Mouse (Mus musculus) C2C12 (cell line): ENCODE results near the gene Efcab14.

Experiments used
- CTCF ChIP-seq: IDR thresholded peaks from one replicate; pipeline ENCODE4 v1.5.1; 2011; ENCODE audit not compliant: control insufficient read depth, insufficient read depth, insufficient read length
- FOSL1 ChIP-seq: IDR thresholded peaks from one replicate; pipeline ENCODE4 v1.8.0; 2011; ENCODE audit warnings: mild to moderate bottlenecking, low read length; ENCODE audit not compliant: poor library complexity, insufficient read depth, severe bottlenecking
- MAX ChIP-seq: IDR thresholded peaks from one replicate; pipeline ENCODE4 v1.6.1; 2011; ENCODE audit warnings: mild to moderate bottlenecking, control low read depth
- MYOD1 ChIP-seq: IDR thresholded peaks from one replicate; pipeline ENCODE4 v1.6.1; 2011; ENCODE audit warnings: low read depth; ENCODE audit not compliant: control insufficient read depth, insufficient read length
- MYOG ChIP-seq: IDR thresholded peaks from one replicate; pipeline ENCODE4 v1.6.1; 2011; ENCODE audit not compliant: control insufficient read depth, insufficient read length; ENCODE audit errors: extremely low read depth
- USF1 ChIP-seq: IDR thresholded peaks from one replicate; pipeline ENCODE4 v1.6.1; 2011; ENCODE audit warnings: low read depth, mild to moderate bottlenecking, control low read depth, moderate library complexity

DNA sequence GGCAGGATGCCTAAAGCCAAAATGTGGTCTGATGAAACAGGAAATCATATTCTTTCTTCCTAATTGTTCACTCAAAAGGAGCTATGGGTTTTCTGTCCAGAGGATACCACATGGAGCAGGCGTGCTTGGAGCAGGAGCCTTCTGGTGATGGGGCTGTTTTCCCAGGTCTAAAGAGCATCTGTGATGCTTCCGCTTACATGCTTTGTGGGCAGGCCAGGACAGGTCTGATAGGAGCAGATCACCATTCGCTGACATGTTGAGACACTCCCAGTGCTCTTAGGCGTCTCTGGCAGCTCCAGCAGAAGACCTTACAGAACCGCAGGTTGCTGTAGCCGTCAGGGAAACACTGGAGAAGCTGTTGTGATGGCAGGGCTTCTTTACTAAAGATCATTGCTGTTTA is 37.5 kb downstream of the Efcab14 start:
- TF ChIP-seq CTCF (no peak), MYOG (no peak), FOSL1 (no peak), MAX (no peak), USF1 (no peak), MYOD1 (no peak)
